Mouse (Mus musculus): ENCODE data around the gene Gm28053. TPM values are rescaled to one million over a fixed set of nuclear protein-coding genes. Genes with fewer than 3 reads are reported as not detected.
"Not testable (repeated sequence)": the region's sequence is repeated elsewhere in the genome, so short reads cannot be mapped to it uniquely, and the experiment has no call there.

Gene Gm28053
- polyA plus RNA-seq, 1 experiment = not detected

- H3K27ac ChIP-seq (ENCODE audit: insufficient read depth, low read length) = no peak overlapping the region
- TF ChIP-seq CTCF (IDR thresholded peaks at IDR 0.05; ENCODE audit: borderline replicate concordance, insufficient read depth, low read length) = no peak
- no peaks in the 10 kb centered on the region for H3K4me1 ChIP-seq (ENCODE audit: control insufficient read depth, insufficient read depth, low read length)
- H3K4me3 ChIP-seq (ENCODE audit: insufficient read depth, low read length) = no peak overlapping the region
These were observed 38.7 kb upstream of the Gm28053 start for GRCm38 (mm10) chr6:48679701-48680100.

GRCm38 (mm10) chr6:48680421-48680820 is 38.0 kb upstream of the Gm28053 start:
- H3K27ac ChIP-seq (ENCODE audit: insufficient read depth, low read length) = no peak overlapping the region
- no peak overlapping the region for H3K4me3 ChIP-seq (ENCODE audit: insufficient read depth, low read length)
- H3K4me1 ChIP-seq (ENCODE audit: control insufficient read depth, insufficient read depth, low read length) = no peaks in the 10 kb centered on the region
- no peak for TF ChIP-seq CTCF (IDR thresholded peaks at IDR 0.05; ENCODE audit: borderline replicate concordance, insufficient read depth, low read length)

DNA sequence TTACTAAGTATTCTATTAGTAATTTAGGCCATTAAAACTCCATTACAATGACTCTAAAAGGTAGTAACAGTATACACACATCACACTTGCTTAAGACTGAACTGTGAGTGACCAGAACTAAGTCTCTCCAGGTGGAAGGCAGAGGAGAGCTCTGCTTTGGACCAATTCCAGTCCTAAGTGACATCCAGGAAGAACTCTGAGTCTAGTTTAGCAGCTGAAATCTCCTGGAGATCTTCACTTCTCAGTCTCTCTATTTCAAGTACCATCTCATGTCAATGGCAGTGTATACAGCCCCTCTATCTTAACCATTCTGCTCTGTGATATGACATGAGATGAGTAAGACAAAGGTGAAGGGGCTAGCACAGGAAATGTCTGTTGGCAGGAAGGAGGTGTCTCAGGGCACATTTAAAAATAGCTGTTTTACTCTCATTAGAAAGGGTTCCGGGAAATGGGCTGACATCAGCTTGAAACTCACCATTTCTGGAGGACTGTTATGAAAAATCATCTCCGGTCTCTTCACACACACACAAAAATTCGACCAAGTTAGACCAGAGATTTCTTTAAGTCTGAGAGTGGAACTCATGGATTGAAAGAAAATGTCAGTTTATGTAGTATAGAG is 36.8 kb upstream of the Gm28053 start:
- no peak overlapping the region for H3K4me3 ChIP-seq (ENCODE audit: insufficient read depth, low read length)
- no peak overlapping the region for H3K27ac ChIP-seq (ENCODE audit: insufficient read depth, low read length)
- H3K4me1 ChIP-seq (ENCODE audit: control insufficient read depth, insufficient read depth, low read length) = no peaks in the 10 kb centered on the region
- TF ChIP-seq CTCF (IDR thresholded peaks at IDR 0.05; ENCODE audit: borderline replicate concordance, insufficient read depth, low read length) = no peak
- no peak for TF ChIP-seq POLR2A (IDR thresholded peaks at IDR 0.05; ENCODE audit: low read depth, low read length)

DNA sequence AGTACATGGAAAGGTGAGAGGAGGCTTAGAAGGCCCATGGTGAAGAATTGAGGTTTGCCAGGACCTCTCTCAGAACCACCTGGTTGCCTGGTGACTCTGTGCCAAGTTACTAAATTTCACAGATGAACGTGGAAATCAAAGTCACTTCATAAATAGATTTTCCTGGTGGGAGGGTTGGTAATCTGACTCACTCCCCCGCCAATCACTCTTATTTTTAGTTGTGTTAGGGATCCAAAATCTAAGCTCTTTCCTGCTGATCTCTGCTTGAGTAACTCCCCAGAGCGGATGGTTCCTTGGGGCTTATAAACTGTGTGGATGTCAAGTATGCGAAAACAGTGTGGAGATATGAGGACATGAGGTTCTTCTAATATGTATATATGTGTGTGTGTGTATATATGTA is 36.1 kb upstream of the Gm28053 start:
- H3K4me3 ChIP-seq (ENCODE audit: insufficient read depth, low read length) = no peak overlapping the region

DNA sequence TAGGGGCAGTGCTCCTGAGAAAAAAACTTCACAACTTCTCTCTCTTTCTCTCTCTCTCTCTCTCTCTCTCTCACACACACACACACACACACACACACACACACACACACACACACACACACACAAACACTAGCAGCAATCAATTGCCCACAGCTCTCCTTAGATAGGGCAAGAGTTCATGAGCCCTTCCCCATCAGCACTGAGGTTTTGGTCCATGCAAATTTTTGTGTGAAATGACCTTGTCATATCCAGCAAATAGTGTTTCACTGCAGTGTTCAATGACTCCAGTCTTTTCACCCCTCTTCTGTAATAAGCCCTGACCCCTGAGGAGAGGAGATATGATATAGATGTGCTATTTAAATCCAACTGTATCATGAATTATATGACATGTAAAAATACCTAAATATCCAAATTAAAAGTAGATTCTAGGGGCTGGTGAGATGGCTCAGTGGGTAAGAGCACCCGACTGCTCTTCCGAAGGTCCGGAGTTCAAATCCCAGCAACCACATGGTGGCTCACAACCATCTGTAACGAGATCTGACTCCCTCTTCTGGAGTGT is 35.1 kb upstream of the Gm28053 start:
- not testable (repeated sequence) for H3K27ac ChIP-seq (ENCODE audit: insufficient read depth, low read length); H3K4me1 ChIP-seq (ENCODE audit: control insufficient read depth, insufficient read depth, low read length); H3K4me3 ChIP-seq (ENCODE audit: insufficient read depth, low read length)

More for the DNA sequence above, 36.1 kb upstream of the Gm28053 start:
- TF ChIP-seq CTCF (IDR thresholded peaks at IDR 0.05; ENCODE audit: borderline replicate concordance, insufficient read depth, low read length) (no peak), POLR2A (IDR thresholded peaks at IDR 0.05; ENCODE audit: low read depth, low read length) (no peak)
- Histone ChIP-seq H3K4me1 (ENCODE audit: control insufficient read depth, insufficient read depth, low read length) (no peaks in the 10 kb centered on the region), H3K27ac (ENCODE audit: insufficient read depth, low read length) (no peak overlapping the region)

DNA sequence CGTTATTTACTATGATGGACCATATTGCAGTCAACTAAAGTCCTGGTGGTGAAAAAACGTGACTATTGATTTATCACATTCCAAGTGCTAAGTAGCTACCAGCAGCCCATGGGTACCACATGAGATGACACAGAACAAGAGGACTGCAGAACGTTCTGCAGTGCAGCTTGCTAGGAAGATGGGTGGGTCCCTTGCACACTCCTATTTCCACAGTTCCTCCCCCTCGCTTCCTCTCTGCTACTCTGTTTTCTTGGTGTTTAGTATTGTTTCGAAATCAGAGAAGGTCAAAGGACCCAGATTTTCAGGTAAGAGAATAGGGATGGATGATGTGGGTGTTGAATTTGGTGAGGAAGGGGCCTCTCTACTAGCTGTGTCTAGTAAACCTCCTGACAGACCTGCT is 34.1 kb upstream of the Gm28053 start, which contains the start of gene Gimap4:
TSS of gene Gimap4 (plus strand) at position 231 of the 400 bp plus-strand sequence.
- Histone ChIP-seq H3K27ac (ENCODE audit: insufficient read depth, low read length) (no peak within 1 kb of the TSS), H3K4me1 (ENCODE audit: control insufficient read depth, insufficient read depth, low read length) (no peaks in the 10 kb centered on the region), H3K4me3 (ENCODE audit: insufficient read depth, low read length) (no peak within 1 kb of the TSS)
- TF ChIP-seq CTCF (IDR thresholded peaks at IDR 0.05; ENCODE audit: borderline replicate concordance, insufficient read depth, low read length) (no peak), POLR2A (IDR thresholded peaks at IDR 0.05; ENCODE audit: low read depth, low read length) (no peak)

- Histone ChIP-seq H3K4me3 (ENCODE audit: insufficient read depth, low read length) (no peak overlapping the region), H3K27ac (ENCODE audit: insufficient read depth, low read length) (no peak overlapping the region), H3K4me1 (ENCODE audit: control insufficient read depth, insufficient read depth, low read length) (no peaks in the 10 kb centered on the region)
- TF ChIP-seq POLR2A (IDR thresholded peaks at IDR 0.05; ENCODE audit: low read depth, low read length) = no peak
- TF ChIP-seq CTCF (IDR thresholded peaks at IDR 0.05; ENCODE audit: borderline replicate concordance, insufficient read depth, low read length) = no peak
These were observed 33.6 kb upstream of the Gm28053 start for GRCm38 (mm10) chr6:48684806-48685205.

GRCm38 (mm10) chr6:48685251-48685650 is 33.2 kb upstream of the Gm28053 start:
- Histone ChIP-seq H3K4me1 (ENCODE audit: control insufficient read depth, insufficient read depth, low read length) (no peaks in the 10 kb centered on the region), H3K27ac (ENCODE audit: insufficient read depth, low read length) (no peak overlapping the region), H3K4me3 (ENCODE audit: insufficient read depth, low read length) (no peak overlapping the region)
- TF ChIP-seq CTCF (IDR thresholded peaks at IDR 0.05; ENCODE audit: borderline replicate concordance, insufficient read depth, low read length) (no peak), POLR2A (IDR thresholded peaks at IDR 0.05; ENCODE audit: low read depth, low read length) (no peak)

- H3K4me3 ChIP-seq (ENCODE audit: insufficient read depth, low read length) = no peak overlapping the region
- TF ChIP-seq CTCF (IDR thresholded peaks at IDR 0.05; ENCODE audit: borderline replicate concordance, insufficient read depth, low read length) (no peak), POLR2A (IDR thresholded peaks at IDR 0.05; ENCODE audit: low read depth, low read length) (no peak)
- H3K4me1 ChIP-seq (ENCODE audit: control insufficient read depth, insufficient read depth, low read length) = no peaks in the 10 kb centered on the region
- H3K27ac ChIP-seq (ENCODE audit: insufficient read depth, low read length) = no peak overlapping the region
These were observed 32.4 kb upstream of the Gm28053 start for GRCm38 (mm10) chr6:48685694-48686665.

- TF ChIP-seq CTCF (IDR thresholded peaks at IDR 0.05; ENCODE audit: borderline replicate concordance, insufficient read depth, low read length) (no peak), POLR2A (IDR thresholded peaks at IDR 0.05; ENCODE audit: low read depth, low read length) (no peak)
- no peak overlapping the region for H3K27ac ChIP-seq (ENCODE audit: insufficient read depth, low read length)
- H3K4me3 ChIP-seq (ENCODE audit: insufficient read depth, low read length) = no peak overlapping the region
- H3K4me1 ChIP-seq (ENCODE audit: control insufficient read depth, insufficient read depth, low read length) = no peaks in the 10 kb centered on the region
These were observed 31.3 kb upstream of the Gm28053 start for GRCm38 (mm10) chr6:48687077-48687476.

Measured in embryonic fibroblast, embryonic 13.5 days (primary cell).